Mouse (Mus musculus) adipocyte (in vitro differentiated cells): Measurements from ENCODE around the gene Plekhn1.

ENCODE experiments used
- DNase-seq: peaks from one replicate; pipeline ENCODE4 v3.0.0-alpha.2; 2016; ENCODE audit warnings: low spot score

Gene Plekhn1

DNA sequence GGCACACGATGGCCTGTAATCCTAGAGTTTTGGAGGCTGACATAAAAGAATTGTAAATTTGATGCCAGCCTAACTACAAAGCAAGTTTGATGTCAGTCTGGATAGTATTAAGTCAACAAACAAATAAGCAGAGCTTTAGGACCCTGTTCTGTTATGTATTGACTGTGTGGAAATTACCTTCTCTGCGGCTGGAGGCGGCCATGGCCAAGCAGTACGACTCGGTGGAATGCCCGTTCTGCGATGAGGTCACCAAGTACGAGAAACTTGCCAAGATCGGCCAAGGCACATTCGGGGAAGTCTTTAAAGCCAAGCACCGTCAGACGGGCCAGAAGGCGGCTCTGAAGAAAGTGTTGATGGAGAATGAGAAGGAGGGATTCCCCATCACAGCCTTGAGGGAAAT, 21.5 kb downstream of the Plekhn1 start:
- no peak for DNase-seq

DNA sequence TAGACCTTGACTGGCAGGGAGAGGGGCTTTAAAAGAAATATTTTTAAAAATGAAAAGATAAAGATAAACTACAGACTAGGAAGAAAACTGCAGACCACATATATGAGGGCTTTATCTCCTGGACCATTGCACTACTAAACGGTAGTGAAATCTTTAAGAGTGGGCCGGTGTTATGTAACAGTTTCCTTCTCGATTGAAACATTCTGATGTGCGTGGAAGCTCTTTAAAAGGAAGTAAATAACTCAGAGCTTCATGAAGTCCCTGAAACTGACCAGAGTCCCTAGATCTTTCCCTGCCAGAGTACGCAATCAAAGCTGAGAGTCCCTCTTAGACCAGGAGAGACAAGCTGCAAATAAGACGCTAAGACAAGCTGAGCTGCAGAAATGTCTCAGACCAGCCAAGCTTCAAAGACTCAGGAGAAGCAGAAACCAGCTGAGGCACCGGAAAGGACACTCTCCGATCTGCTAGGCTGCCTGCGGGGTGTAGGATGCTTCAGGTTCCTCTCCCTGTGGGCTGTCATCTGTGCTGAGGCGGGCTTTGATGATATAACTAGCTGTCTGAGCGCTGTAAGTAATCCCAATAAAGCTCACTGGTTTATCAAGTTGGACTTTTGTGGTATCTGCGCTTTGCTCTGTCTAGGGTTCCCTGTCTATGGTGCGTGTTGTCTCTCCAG, 24.6 kb downstream of the Plekhn1 start:
- DNase-seq = no peak

DNA sequence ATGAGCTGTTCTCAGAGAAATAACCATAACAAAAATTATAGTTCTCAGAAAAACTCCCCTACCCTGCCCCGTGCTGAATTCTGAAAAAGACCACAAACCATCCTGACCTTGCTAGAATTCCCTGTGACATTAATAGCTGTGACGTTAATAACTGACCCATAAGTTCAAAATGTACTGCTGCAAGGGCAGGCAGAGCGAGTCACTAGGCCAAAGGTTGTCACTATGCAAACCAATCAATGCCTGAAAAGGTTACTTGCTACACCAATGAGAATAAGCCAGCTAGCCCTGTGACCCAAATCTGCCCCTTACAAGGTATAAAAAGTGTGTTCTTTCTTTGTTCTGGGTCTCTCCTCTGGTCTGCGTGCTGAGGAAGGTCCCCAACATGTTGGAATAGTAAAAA, 25.8 kb downstream of the Plekhn1 start:
- no peak for DNase-seq

DNA sequence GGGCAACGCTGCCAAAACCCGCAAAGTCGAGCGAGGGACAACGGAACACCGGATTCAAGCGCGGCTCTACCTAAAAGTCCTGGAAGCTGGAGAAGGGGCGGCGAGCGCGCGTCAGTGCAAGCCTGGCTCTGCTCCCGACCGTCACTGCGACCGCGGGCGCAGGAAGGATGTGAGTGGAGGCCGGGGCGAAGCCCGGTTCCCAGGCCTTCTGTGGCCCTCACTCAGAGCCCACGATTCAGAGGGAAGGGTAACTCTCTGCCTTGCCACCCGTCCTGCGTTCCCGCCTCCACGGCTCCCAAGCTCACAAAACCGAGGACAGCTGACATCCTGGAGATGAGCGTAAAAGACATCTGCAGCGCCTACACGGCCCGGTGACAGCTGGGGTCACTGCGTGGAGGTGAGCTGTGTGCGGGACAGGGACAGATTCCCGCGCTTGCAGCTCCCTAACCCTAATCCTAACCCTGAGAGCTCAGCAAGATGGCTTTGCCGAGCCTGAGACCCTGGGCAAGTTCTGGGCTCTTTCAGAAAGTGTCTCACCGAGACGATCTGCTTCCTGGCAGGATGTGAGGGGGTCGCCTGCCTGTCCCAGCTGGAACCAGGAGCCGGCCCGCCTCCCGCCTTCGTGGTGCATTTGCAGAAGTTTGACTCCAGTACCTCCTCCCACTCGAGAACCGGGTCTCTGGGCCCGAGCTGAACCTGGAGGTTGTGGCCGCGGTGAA, 31.1 kb downstream of the Plekhn1 start:
- no peak for DNase-seq

DNA sequence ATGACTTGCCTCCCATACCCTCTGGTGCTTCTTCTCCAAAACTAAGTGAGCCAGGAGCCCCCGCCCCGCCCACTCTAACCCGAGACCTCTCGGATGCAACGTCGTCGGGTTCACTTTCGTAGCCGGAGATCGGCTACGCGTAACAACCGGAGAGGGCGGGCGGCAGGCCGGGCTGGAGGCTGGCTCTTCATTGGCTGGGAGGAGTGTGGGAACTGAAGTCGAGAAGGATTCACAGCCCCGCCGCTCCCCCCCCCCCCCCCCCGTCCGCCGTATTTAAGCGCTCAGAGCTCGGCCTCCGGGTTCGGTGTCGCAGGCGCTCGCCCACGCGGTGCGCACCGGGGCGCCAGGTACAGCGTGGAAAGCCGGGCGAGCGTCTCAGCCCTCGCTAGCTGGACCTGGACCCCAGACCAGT, 31.6 kb downstream of the Plekhn1 start, which contains the start of gene AW011738:
Gene AW011738, plus strand, starts transcription at position 304 of the 412 bp plus-strand sequence.
- DNase-seq = no peak

DNA sequence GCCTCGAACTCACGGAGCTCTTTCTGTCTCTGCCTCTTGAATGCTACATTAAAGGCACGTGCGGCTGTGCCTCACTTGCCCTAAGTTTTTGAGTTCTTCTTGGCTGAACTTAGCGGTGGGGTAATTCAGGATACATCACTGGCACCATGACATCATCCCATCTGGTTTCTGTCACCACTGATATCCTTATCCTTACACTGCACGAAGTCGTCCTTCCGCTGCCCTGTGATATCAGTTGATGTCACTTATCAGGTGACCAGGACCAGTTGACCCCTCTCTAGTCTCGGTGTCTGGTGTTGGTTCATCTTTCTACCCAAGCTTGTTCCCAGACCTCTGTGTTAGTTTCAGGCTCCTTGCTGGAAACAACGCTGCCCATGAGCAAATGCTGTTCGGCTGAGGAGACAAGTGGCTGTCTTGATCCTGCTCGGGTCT, 32.2 kb downstream of the Plekhn1 start:
- no peak for DNase-seq

DNA sequence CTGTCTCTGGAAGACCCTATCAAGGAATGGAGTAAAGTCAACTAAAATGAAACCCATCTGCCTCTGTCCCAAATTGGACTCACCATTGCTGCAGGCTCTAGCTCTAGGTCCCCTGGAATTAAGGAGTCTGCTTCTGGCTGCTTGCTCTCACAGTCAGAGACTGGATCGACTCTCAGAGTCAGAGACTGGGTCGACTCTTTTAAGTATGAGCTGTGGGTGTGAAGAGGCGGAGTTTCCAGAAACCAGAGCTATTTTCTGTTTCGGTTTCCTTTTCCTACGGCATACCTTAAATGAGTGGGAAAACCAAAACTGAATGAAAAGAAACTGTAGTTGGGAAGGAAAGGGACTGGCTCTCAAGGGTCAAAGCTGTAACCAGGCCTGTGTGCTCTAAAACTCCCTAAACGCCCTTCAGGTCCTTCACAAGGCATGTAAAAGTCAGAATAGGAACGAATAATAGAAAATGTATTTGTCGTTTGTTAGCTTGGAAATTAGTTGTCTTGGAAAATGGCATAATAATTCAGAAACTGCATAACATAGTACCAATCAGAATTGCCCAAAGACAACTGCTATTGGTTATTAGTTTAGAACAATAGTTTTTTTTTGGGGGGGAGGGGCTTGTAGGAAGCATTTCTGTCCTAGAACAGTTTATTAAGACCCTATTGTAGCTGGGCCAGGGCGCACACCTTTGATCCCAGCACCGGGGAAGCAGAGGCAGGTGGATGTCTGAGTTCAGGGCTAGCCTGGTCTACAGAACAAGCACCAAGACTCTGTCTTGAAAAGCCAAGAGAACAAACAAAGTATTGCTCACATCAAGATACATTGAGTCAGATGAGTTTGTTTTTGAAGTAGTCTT, 33.8 kb downstream of the Plekhn1 start, which contains the start of gene Isg15:
Gene Isg15, minus strand, starts transcription at position 196 of the 853 bp plus-strand sequence.
- DNase-seq = peak; percentile 42

DNA sequence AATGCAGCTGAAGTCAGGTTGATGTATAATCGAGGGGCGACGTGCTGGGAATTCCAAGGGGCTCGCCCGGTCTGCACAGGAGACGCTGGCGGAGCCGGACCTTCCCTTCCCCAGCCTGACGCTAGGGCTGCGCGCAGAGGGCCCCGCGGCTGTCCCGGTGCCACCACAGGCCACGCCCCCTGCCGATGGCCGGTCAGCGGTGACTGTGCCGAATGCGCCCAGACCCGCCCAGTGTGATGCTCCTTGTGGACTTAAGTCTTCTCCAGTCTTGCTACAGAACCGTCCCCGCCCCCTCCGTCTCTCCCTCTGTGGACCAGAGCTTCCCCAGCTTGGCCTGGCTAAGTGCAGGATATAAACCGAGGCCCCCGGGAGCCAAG, 36.8 kb downstream of the Plekhn1 start:
- peak; percentile 86 for DNase-seq

DNA sequence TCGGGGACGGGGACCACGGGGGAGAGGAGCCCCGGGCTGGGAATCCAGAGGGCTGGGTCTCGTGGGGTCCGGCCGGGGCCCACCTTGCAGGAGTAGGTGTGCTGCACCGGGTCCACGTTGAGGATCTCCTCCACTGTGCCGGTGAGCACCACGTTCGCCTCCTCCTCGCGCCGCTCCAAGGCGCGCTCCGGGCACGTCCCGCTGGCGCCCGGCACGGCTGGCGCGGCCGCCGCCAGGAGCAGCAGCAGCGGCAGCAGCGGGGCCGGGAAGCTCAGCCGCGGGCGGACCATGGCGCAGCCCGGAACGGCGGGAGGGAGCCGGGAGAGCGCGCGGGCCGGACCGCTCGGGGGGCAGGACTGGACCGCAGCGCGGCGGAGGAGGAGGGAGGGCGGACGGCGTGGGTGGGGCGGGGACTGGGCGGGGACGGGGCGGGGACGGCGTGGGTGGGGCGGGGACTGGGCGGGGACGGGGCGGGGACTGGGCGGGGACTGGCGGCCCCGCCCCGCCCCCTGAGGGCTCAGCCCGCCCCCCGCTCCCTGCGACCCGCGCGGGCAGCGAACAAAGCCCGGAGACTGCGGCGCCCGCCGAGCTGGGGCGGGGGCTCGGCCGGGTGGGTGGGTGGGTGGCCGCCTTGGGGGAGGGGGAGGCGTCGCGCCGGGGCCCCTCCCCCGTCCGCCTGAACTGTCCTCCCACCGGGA, 37.4 kb downstream of the Plekhn1 start, which contains the start of gene Agrn:
Gene Agrn, minus strand, starts transcription at position 358 of the 698 bp plus-strand sequence.
- peak; percentile 50 for DNase-seq

DNA sequence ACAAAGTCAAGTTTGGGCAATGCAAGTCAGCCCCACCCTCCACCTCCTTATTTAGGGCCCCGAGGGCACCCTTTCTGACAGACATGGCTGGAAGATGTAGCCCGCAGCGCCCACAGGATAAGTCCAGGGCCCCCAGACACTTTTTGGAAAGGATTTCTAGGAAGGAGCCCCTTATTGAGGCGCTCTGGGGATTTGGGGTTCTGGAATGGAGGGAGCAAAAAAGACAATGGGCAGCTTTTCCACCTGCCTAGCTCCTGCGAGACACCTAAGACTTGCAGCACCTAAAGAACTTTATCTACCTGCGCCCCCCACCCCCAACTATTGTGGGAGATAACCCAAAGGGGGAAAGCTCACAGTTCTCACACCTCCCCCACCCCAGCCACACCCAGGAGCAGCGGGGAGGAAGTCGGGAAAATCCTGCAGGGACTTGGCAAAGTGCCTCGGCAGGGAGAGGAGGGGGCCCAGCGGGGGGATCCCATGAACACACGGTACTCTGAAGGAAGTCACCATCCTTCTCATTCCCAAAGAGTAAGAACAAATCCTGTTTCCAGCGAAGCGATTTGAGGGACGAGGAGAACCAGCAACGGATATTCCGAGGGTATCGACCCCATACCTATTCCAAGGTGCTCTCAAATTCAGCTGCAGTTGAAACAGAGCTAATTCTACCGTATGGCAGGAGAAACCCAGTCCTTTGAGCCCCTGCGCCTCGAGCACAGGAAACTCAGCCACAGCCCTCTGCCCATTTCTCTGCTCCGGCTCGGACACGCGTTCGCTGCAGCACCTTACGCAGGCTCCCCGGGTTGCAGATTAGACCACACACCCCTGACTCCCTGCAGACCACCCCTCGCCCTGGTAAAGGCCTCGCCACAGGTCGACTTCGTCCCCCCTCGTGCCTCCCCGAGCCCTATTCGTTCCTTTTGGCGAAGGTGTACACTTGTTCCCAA, 38.5 kb downstream of the Plekhn1 start:
- DNase-seq = no peak

DNA sequence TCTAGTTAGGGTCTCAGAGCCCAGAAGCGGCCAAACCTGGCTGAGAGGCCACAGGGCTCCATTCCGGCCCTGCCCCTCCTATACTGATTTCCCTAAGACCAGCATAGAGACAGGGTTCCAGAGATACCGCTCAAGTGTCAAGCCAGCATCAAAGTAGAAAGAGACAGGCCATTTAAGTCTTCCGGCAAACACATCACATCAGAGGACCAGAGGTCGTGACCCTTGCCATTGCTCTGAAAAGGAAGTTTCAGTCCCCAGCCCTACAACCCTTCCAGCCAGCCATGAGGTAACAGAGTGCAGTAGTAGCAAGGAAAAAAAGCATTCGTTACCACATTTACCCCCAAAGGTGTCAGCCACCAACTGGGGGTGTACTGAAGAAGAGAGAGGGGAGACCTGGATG, 40.3 kb downstream of the Plekhn1 start:
- DNase-seq = no peak

DNA sequence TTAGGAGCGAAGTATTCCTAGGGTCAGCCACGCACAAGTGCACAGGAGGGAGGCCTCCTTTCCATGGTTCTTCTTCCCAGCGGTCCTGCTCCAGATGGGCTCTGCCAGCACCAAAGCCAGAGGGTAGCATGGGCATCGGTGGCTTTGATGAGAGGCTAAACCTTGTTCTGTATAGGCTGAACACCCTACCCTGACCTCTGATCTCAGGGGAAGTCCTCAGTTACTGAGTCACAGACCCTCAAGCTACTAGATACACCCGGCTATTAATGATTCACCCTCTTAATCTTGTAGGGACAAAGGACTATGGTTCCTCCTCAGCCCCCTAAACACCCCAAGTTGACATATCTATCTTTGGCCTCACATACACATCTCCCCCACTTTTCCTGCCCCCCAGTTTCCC, 40.8 kb downstream of the Plekhn1 start:
- no peak for DNase-seq

DNA sequence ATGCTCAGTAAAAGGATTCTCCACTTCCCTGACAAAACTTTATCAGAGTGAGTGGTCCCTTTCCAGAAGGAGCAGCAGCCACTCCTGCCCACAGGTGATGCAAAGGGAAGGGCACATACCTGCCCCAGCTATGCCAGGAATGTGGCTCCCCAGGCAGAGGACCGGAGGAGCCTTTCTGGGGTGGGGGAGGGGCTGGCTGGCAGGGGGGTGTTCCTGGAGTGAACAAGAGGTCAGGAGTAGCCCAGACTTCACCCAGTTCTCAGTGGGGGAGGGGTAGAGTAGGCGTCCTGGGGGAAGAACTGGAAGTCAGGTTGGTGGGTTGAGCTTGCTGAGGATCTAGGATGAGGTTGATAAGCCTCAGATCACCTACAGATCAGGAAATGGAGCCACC, 41.5 kb downstream of the Plekhn1 start:
- DNase-seq = no peak

DNA sequence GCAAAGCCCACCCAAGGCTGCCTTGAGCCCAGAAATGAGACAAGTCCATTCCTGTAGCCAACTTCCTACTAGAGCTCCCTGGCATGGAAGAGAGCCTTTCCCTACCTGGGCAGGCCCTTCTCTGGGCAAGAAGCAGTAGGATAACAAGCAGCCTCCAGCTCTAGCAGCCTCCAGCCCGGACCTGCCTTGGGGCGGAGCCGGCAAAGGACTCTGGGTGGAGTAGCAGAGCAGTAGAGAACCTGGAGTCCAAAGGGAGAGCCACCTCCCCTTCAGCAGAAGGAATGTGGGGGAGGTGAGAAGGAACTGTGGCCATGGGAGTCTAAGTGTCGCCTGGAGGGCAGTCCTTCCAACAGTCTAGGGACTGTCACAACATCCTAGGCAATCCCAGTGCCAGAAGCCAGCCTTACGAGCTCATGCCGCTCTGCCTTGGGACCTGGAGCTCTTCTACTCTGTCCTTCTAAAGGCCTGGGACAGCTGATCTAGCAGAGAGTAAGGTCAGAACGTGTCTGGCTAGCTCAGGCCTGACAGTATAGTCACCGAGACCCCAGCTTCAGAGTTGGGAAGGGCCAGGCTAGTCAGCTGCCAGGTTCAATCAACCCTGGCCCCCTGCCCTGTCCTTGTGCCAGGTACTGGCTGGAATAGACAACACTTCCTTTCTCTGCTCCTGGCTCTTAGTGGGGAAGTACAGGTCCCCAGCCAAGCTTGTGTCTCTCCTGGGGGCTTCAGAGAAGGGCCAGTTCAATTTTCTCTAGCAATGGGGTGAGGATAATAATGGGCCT, 42.0 kb downstream of the Plekhn1 start:
- DNase-seq = no peak

DNA sequence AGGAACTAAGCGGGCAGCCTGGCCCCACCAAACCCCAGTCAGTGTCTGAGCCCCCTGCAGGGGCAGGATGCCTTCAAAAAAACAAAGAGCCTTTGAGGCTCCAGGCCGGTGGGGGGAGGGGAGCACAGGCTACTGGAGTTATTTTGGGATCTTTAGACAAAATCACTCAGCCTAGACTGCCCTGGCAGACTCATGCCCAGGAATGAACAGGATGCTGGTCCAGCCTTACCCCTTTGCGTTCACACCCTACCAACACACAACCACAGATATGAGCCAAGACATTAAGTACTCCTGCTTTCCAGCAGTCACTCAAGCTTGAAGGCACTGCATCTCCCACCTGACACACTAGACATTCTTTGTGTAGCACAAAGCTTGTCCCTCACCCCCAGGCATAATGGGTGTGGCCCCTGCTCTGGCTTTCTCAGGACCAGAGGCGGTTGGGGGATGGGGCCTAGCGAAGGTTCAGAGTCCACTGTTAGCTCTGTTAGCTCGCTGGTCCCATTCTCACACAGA, 45.8 kb downstream of the Plekhn1 start:
- DNase-seq = no peak

DNA sequence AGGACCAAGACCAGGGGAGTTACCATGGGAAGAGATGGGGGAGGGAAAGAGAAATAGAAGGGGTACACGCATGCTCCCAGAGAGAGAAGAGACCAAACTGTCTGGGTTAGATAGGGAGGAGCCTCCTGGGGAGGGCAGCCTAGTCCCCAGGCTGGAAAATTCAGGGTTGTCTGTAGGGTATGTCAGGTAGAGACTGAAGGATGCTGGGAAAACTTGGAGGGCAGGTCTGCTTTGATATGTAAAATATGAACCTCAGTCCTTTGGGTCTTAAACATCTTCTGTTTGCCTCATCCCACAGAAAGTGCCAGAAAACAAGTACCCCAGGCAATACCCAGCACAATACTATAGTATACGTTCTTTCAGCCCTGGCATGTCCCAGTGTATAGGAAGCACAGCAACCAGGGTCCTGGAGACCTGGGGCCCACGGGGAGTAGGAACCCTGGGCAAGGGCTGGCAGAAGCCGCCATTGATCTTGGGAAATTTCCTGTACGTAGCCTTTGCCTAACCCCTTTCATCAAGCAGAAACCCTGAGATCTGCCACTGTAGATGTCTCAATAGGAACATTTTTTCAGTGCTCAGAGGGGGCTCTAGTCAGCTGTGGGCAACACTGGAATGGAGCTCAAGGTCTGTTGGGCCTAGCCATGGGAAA, 46.4 kb downstream of the Plekhn1 start:
- DNase-seq = no peak

DNA sequence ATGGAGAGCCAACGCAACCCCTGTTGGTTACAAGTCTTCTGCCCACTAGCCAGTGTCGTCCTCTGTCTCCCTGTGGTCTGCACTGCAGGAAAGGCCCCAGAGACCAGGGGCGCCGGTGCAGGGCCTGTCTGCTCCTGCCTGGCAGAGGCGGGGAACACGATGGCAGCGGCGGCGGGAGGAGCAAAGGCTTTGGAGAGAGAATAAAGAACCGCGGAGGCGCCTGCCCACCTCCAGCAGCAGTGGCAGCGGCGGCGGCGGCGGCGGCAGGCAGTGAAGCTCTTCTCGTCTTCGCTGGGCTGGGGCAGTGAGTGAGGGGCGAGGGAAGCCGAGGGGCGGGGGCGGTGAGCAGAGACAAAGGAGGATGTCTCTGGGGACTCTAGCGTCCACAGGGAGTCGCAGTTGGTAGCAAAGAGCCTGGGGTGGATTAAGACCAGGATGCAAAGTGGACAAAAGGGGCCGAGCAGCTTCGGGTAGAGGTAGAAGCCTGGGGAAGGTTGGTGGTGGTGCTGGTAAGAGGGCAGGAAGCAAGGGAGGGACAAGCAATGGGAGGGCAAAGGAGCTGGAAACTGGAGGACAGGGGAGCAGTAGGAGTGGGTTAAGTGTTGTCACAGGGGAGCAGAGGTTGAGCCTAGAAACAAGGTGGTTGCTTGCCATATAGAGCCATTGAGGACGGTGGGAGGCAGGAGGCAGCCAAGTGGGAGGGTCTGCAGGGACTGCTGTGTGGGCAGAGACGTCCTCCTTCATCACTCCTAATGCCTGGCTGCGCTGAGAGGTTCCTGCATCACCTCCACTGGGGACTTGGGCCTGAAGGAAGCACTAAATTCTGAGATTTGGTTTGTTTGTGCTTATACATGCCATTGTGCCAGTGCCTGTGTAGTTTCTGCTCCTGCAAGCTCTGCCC, 48.5 kb downstream of the Plekhn1 start:
- no peak for DNase-seq

DNA sequence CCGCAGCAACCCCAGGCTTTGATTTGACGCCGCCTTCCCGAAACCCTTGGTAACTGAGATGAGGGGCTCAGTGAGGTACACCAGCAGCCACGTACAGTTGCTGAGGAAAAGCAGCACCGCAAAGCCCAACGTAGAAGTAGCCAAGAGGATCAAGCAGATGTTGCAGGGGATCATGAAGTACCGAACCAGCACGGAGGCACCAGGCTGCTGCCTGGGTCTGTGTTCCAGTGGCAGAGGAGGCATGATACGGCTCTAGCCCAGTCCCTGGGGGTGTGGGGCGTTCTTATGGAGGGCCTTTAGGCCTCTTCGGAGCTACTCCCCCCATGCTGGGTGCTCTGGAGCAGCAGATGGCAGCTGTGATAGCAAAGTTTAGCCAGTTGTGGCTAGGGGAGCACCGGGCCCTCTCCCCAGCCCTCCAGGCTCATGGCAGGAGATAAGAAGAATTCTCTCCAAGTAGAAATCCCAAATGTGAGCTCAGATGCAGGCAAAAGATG, 49.2 kb downstream of the Plekhn1 start:
- no peak for DNase-seq
